Mouse (Mus musculus): ENCODE measurements around the gene Ankrd12. TPM values are rescaled to one million over a fixed set of nuclear protein-coding genes. Genes with fewer than 3 reads are reported as not detected.

Ankrd12 gene
- polyA plus RNA-seq, 1 experiment from 2014 or later, result 24.0 TPM

GRCm38 (mm10) chr17:65957782-65958325 is 119.0 kb downstream of the Ankrd12 start:
- no peaks in the 10 kb centered on the region for H3K36me3 ChIP-seq
- no peak overlapping the region for H3K4me2 ChIP-seq (replicated peaks)
- no peak overlapping the region for H3K9ac ChIP-seq
- ATAC-seq, result no peak
- WGBS, result 90% methylated on average over 8 of the region's 8 CpGs
- H3K27me3 ChIP-seq (replicated peaks), result no peaks in the 10 kb centered on the region
- H3K9me3 ChIP-seq, result no peaks in the 10 kb centered on the region
- no peak overlapping the region for H3K4me3 ChIP-seq (replicated peaks)
- no peaks in the 10 kb centered on the region for H3K4me1 ChIP-seq (replicated peaks)
- H3K27ac ChIP-seq, result no peak overlapping the region

- Histone ChIP-seq H3K27me3 (replicated peaks) (no peaks in the 10 kb centered on the region), H3K27ac (no peak overlapping the region), H3K4me3 (replicated peaks) (no peak overlapping the region), H3K9me3 (no peaks in the 10 kb centered on the region), H3K36me3 (no peaks in the 10 kb centered on the region), H3K4me1 (replicated peaks) (no peaks in the 10 kb centered on the region), H3K4me2 (replicated peaks) (no peak overlapping the region), H3K9ac (no peak overlapping the region)
- 75% methylated on average over 14 of the region's 14 CpGs for WGBS
- no peak for ATAC-seq
Measured at GRCm38 (mm10) chr17:65956993-65957781, 119.7 kb downstream of the Ankrd12 start.

GRCm38 (mm10) chr17:65956140-65956539 is 120.7 kb downstream of the Ankrd12 start:
- no peak for ATAC-seq
- Histone ChIP-seq H3K27me3 (replicated peaks) (no peaks in the 10 kb centered on the region), H3K4me3 (replicated peaks) (no peak overlapping the region), H3K4me2 (replicated peaks) (no peak overlapping the region), H3K27ac (no peak overlapping the region), H3K9ac (no peak overlapping the region), H3K4me1 (replicated peaks) (no peaks in the 10 kb centered on the region), H3K9me3 (no peaks in the 10 kb centered on the region), H3K36me3 (no peaks in the 10 kb centered on the region)
- 81% methylated on average over 3 of the region's 3 CpGs for WGBS

GRCm38 (mm10) chr17:65953959-65954358 is 122.9 kb downstream of the Ankrd12 start:
- Histone ChIP-seq H3K4me2 (replicated peaks) (no peak overlapping the region), H3K9ac (no peak overlapping the region), H3K4me3 (replicated peaks) (no peak overlapping the region), H3K4me1 (replicated peaks) (peaks cover 3% of the 10 kb centered on the region; the same call in 1 of the 2 replicates), H3K36me3 (no peaks in the 10 kb centered on the region), H3K27me3 (replicated peaks) (no peaks in the 10 kb centered on the region), H3K27ac (no peak overlapping the region), H3K9me3 (no peaks in the 10 kb centered on the region)
- ATAC-seq, result no peak
- WGBS, result 66% methylated on average over 4 of the region's 4 CpGs

GRCm38 (mm10) chr17:65952083-65952482 is 124.8 kb downstream of the Ankrd12 start:
- H3K27me3 ChIP-seq (replicated peaks), result no peaks in the 10 kb centered on the region
- H3K4me3 ChIP-seq (replicated peaks), result no peak overlapping the region
- no peak overlapping the region for H3K4me2 ChIP-seq (replicated peaks)
- no peaks in the 10 kb centered on the region for H3K36me3 ChIP-seq
- H3K27ac ChIP-seq, result no peak overlapping the region
- no peaks in the 10 kb centered on the region for H3K9me3 ChIP-seq
- H3K9ac ChIP-seq, result no peak overlapping the region
- peaks cover 3% of the 10 kb centered on the region; the same call in 1 of the 2 replicates for H3K4me1 ChIP-seq (replicated peaks)
- WGBS, result 82% methylated on average over 5 of the region's 5 CpGs
- ATAC-seq, result no peak

GRCm38 (mm10) chr17:65950622-65951404 is 126.1 kb downstream of the Ankrd12 start, which contains the start of gene Twsg1:
Twsg1 (minus strand) TSS chr17:65951226.
- Histone ChIP-seq H3K9me3 (no peaks in the 10 kb centered on the region), H3K27ac (peak within 1 kb of the TSS; percentile 88), H3K36me3 (no peaks in the 10 kb centered on the region), H3K4me1 (replicated peaks) (peaks cover 3% of the 10 kb centered on the region; the same call in 1 of the 2 replicates), H3K9ac (peak within 1 kb of the TSS; percentile 90), H3K4me3 (replicated peaks) (peak within 1 kb of the TSS; percentile 97), H3K27me3 (replicated peaks) (no peaks in the 10 kb centered on the region), H3K4me2 (replicated peaks) (peak within 1 kb of the TSS; percentile 64)
- under 1% methylated on average over 80 of the region's 87 CpGs for WGBS
- ATAC-seq, result peak; percentile 99

GRCm38 (mm10) chr17:65950183-65950582 is 126.7 kb downstream of the Ankrd12 start:
- H3K4me2 ChIP-seq (replicated peaks), result peak overlapping the region; percentile 64
- no peaks in the 10 kb centered on the region for H3K36me3 ChIP-seq
- H3K4me1 ChIP-seq (replicated peaks), result peaks cover 3% of the 10 kb centered on the region; the same call in 1 of the 2 replicates
- H3K27me3 ChIP-seq (replicated peaks), result no peaks in the 10 kb centered on the region
- peak overlapping the region; percentile 90 for H3K9ac ChIP-seq
- ATAC-seq, result peak; percentile 11
- 32% methylated on average over 7 of the region's 7 CpGs for WGBS
- peak overlapping the region; percentile 97 for H3K4me3 ChIP-seq (replicated peaks)
- 0 out of 2 replicates have a peak overlapping the region, but pooled peaks have one; percentile 13 for H3K27ac ChIP-seq
- H3K9me3 ChIP-seq, result no peaks in the 10 kb centered on the region

GRCm38 (mm10) chr17:65947307-65947706 is 129.6 kb downstream of the Ankrd12 start:
- ATAC-seq, result no peak
- Histone ChIP-seq H3K9ac (no peak overlapping the region), H3K4me1 (replicated peaks) (peaks cover 6% of the 10 kb centered on the region), H3K36me3 (no peaks in the 10 kb centered on the region), H3K4me2 (replicated peaks) (no peak overlapping the region), H3K27ac (no peak overlapping the region), H3K27me3 (replicated peaks) (no peaks in the 10 kb centered on the region), H3K9me3 (no peaks in the 10 kb centered on the region), H3K4me3 (replicated peaks) (no peak overlapping the region)
- 84% methylated on average over 8 of the region's 8 CpGs for WGBS

- no peak overlapping the region for H3K4me2 ChIP-seq (replicated peaks)
- no peak overlapping the region for H3K9ac ChIP-seq
- no peaks in the 10 kb centered on the region for H3K27me3 ChIP-seq (replicated peaks)
- no peak for ATAC-seq
- H3K4me3 ChIP-seq (replicated peaks), result no peak overlapping the region
- 82% methylated on average over 2 of the region's 2 CpGs for WGBS
- peaks cover 19% of the 10 kb centered on the region for H3K4me1 ChIP-seq (replicated peaks)
- H3K27ac ChIP-seq, result no peak overlapping the region
- H3K9me3 ChIP-seq, result no peaks in the 10 kb centered on the region
- H3K36me3 ChIP-seq, result no peaks in the 10 kb centered on the region
Measured at GRCm38 (mm10) chr17:65945420-65945819, 131.5 kb downstream of the Ankrd12 start.

GRCm38 (mm10) chr17:65942394-65942793 is 134.5 kb downstream of the Ankrd12 start:
- Histone ChIP-seq H3K27me3 (replicated peaks) (no peaks in the 10 kb centered on the region), H3K36me3 (no peaks in the 10 kb centered on the region), H3K4me3 (replicated peaks) (no peak overlapping the region), H3K27ac (no peak overlapping the region), H3K9ac (no peak overlapping the region), H3K4me2 (replicated peaks) (no peak overlapping the region), H3K9me3 (no peaks in the 10 kb centered on the region), H3K4me1 (replicated peaks) (peaks cover 16% of the 10 kb centered on the region)
- peak; percentile 45 for ATAC-seq
- whole genome bisulfite sequencing, result 30% methylated on average over 4 of the region's 4 CpGs

GRCm38 (mm10) chr17:65941275-65941674 is 135.6 kb downstream of the Ankrd12 start:
- Histone ChIP-seq H3K36me3 (0 out of 2 replicates have a peak, but pooled peaks cover 4% of the 10 kb centered on the region), H3K4me3 (replicated peaks) (no peak overlapping the region), H3K9me3 (no peaks in the 10 kb centered on the region), H3K9ac (no peak overlapping the region), H3K4me1 (replicated peaks) (peaks cover 16% of the 10 kb centered on the region), H3K4me2 (replicated peaks) (no peak overlapping the region), H3K27me3 (replicated peaks) (no peaks in the 10 kb centered on the region), H3K27ac (no peak overlapping the region)
- WGBS, result 69% methylated on average over 6 of the region's 6 CpGs
- ATAC-seq, result peak; percentile 32; the same call in 1 of the 2 replicates

GRCm38 (mm10) chr17:65940221-65940620 is 136.7 kb downstream of the Ankrd12 start:
- Histone ChIP-seq H3K27ac (0 out of 2 replicates have a peak overlapping the region, but pooled peaks have one; percentile 19), H3K27me3 (replicated peaks) (no peaks in the 10 kb centered on the region), H3K4me3 (replicated peaks) (no peak overlapping the region), H3K9me3 (no peaks in the 10 kb centered on the region), H3K4me1 (replicated peaks) (peaks cover 16% of the 10 kb centered on the region), H3K36me3 (0 out of 2 replicates have a peak, but pooled peaks cover 4% of the 10 kb centered on the region), H3K9ac (no peak overlapping the region), H3K4me2 (replicated peaks) (no peak overlapping the region)
- 67% methylated on average over 12 of the region's 12 CpGs for WGBS
- ATAC-seq, result no peak
